Mouse (Mus musculus) embryonic facial prominence, embryonic 14.5 days (tissue): Measurements from ENCODE around the gene Ahdc1. TPM values are rescaled to one million over a fixed set of nuclear protein-coding genes. Genes with fewer than 3 reads are reported as not detected.

Source experiments
- ATAC-seq: fragments of 200-750 bp; cut with Nextera tagmentation; 2 replicates; pipeline ENCODE4 v1.8.0; 2017; ENCODE audit warnings: low read depth, moderate number of reproducible peaks, moderate TSS enrichment
- DNase-seq: peaks from one replicate; pipeline ENCODE4 v3.0.0-alpha.2; 2015; ENCODE audit warnings: low spot score
- H3K27ac ChIP-seq: fragments of 300-500 bp; sonication (generic); replicated peaks from 2 replicates; pipeline ENCODE4 v1.5.1; 2014; ENCODE audit warnings: low read depth, mild to moderate bottlenecking, low read length, moderate library complexity
- H3K27me3 ChIP-seq: fragments of 300-500 bp; sonication (generic); replicated peaks from 2 replicates; pipeline ENCODE4 v1.6.1; 2014; ENCODE audit warnings: low read length; ENCODE audit not compliant: control insufficient read depth, insufficient read depth
- H3K36me3 ChIP-seq: fragments of 300-500 bp; sonication (generic); 2 replicates; pipeline ENCODE4 v1.6.1; 2014; ENCODE audit warnings: low read length, mixed read lengths; ENCODE audit not compliant: control insufficient read depth, insufficient read depth
- H3K4me1 ChIP-seq: fragments of 300-500 bp; sonication (generic); 2 replicates; pipeline ENCODE4 v1.6.1; 2014; ENCODE audit warnings: antibody characterized with exemption, low read length; ENCODE audit not compliant: control insufficient read depth, insufficient read depth
- H3K4me2 ChIP-seq: fragments of 300-500 bp; sonication (generic); 2 replicates; pipeline ENCODE4 v1.6.1; 2014; ENCODE audit warnings: low read depth, mild to moderate bottlenecking, low read length, moderate library complexity, mixed read lengths
- H3K4me3 ChIP-seq: fragments of 300-500 bp; sonication (generic); 2 replicates; pipeline ENCODE4 v1.5.1; 2014; ENCODE audit warnings: low read depth, mild to moderate bottlenecking, low read length
- H3K9ac ChIP-seq: fragments of 300-500 bp; sonication (generic); 2 replicates; pipeline ENCODE4 v1.6.1; 2014; ENCODE audit warnings: low read depth, mild to moderate bottlenecking, low read length, moderate library complexity, mixed read lengths
- H3K9me3 ChIP-seq: fragments of 300-500 bp; sonication (generic); 2 replicates; pipeline ENCODE4 v1.6.1; 2016; ENCODE audit warnings: low read length; ENCODE audit not compliant: control insufficient read depth
- WGBS: fragments of 180-500 bp; shearing (Covaris S2); extraction: QIAGEN DNeasy Blood & Tissue Kit; methylation state at CpG from one replicate; pipeline ENCODE4 v1.1.7; 2014; 5-methylcytosine and 5-hydroxymethylcytosine counted together
- polyA plus RNA-seq: library from polyadenylated mRNA; unstranded; fragments of >200 nt; fragmentation: Nextera tagmentation; extraction: Ambion mirVana; gene quantifications from 2 replicates; pipeline ENCODE4 v1.2.1, GENCODE M21; 2014

Gene Ahdc1
- polyA plus RNA-seq, 1 experiment from 2014 or later = 11.7 TPM

GRCm38 (mm10) chr4:132972101-132972500, 39.0 kb upstream of the Ahdc1 start:
- Histone ChIP-seq H3K27me3 (peaks cover 18% of the 10 kb centered on the region; the same call in 1 of the 2 replicates), H3K27ac (no peak overlapping the region)
- 59% methylated on average over 3 of the region's 3 CpGs for WGBS

GRCm38 (mm10) chr4:132972556-132972955, 38.5 kb upstream of the Ahdc1 start:
- Histone ChIP-seq H3K4me2 (no peak overlapping the region), H3K27ac (no peak overlapping the region), H3K9me3 (no peaks in the 10 kb centered on the region), H3K9ac (no peak overlapping the region), H3K27me3 (peaks cover 23% of the 10 kb centered on the region; the same call in 1 of the 2 replicates), H3K4me3 (no peak overlapping the region), H3K4me1 (peaks cover 18% of the 10 kb centered on the region), H3K36me3 (no peaks in the 10 kb centered on the region)
- ATAC-seq (no peak), DNase-seq (no peak)
- 33% methylated on average over 2 of the region's 2 CpGs for WGBS

More at GRCm38 (mm10) chr4:132972101-132972500, 39.0 kb upstream of the Ahdc1 start:
- H3K9ac ChIP-seq = no peak overlapping the region
- ATAC-seq = no peak
- H3K4me1 ChIP-seq = peaks cover 18% of the 10 kb centered on the region
- no peak overlapping the region for H3K4me3 ChIP-seq
- no peaks in the 10 kb centered on the region for H3K36me3 ChIP-seq
- no peak overlapping the region for H3K4me2 ChIP-seq
- H3K9me3 ChIP-seq = no peaks in the 10 kb centered on the region
- no peak for DNase-seq

- Histone ChIP-seq H3K4me2 (no peak overlapping the region), H3K36me3 (no peaks in the 10 kb centered on the region), H3K27ac (no peak overlapping the region), H3K27me3 (peaks cover 23% of the 10 kb centered on the region; the same call in 1 of the 2 replicates), H3K4me3 (no peak overlapping the region), H3K9ac (no peak overlapping the region), H3K9me3 (no peaks in the 10 kb centered on the region), H3K4me1 (peaks cover 18% of the 10 kb centered on the region)
- DNase-seq = no peak
- 39% methylated on average over 8 of the region's 8 CpGs for WGBS
- no peak for ATAC-seq
Observed at GRCm38 (mm10) chr4:132973186-132973585, 37.9 kb upstream of the Ahdc1 start.

GRCm38 (mm10) chr4:132973814-132974398, 37.2 kb upstream of the Ahdc1 start, which contains the start of gene Fgr:
Fgr (plus strand) TSS chr4:132974095.
- H3K4me3 ChIP-seq = peak within 1 kb of the TSS; percentile 10
- peaks cover 15% of the 10 kb centered on the region for H3K4me1 ChIP-seq
- WGBS = 13% methylated on average over 21 of the region's 21 CpGs
- 0 out of 2 replicates have a peak within 1 kb of the TSS, but pooled peaks have one; percentile 41 for H3K9ac ChIP-seq
- peaks cover 23% of the 10 kb centered on the region; the same call in 1 of the 2 replicates for H3K27me3 ChIP-seq
- no peak within 1 kb of the TSS for H3K27ac ChIP-seq
- DNase-seq (no peak), ATAC-seq (no peak)
- peak within 1 kb of the TSS; percentile 39 for H3K4me2 ChIP-seq
- H3K9me3 ChIP-seq = no peaks in the 10 kb centered on the region
- H3K36me3 ChIP-seq = no peaks in the 10 kb centered on the region

GRCm38 (mm10) chr4:132974904-132975303, 36.2 kb upstream of the Ahdc1 start:
- 1% methylated on average over 14 of the region's 15 CpGs for WGBS
- H3K4me1 ChIP-seq = peaks cover 15% of the 10 kb centered on the region
- ATAC-seq (no peak), DNase-seq (peak; percentile 72)
- H3K9me3 ChIP-seq = no peaks in the 10 kb centered on the region
- no peak overlapping the region for H3K27ac ChIP-seq
- peak overlapping the region; percentile 10 for H3K4me3 ChIP-seq
- no peaks in the 10 kb centered on the region for H3K36me3 ChIP-seq
- peaks cover 23% of the 10 kb centered on the region; the same call in 1 of the 2 replicates for H3K27me3 ChIP-seq
- 0 out of 2 replicates have a peak overlapping the region, but pooled peaks have one; percentile 41 for H3K9ac ChIP-seq
- peak overlapping the region; percentile 39 for H3K4me2 ChIP-seq

GRCm38 (mm10) chr4:132975791-132976190, 35.3 kb upstream of the Ahdc1 start:
- H3K9me3 ChIP-seq = no peaks in the 10 kb centered on the region
- no peak for DNase-seq
- H3K36me3 ChIP-seq = no peaks in the 10 kb centered on the region
- H3K4me1 ChIP-seq = peaks cover 15% of the 10 kb centered on the region
- H3K4me3 ChIP-seq = no peak overlapping the region
- H3K9ac ChIP-seq = no peak overlapping the region
- H3K27ac ChIP-seq = no peak overlapping the region
- 58% methylated on average over 3 of the region's 3 CpGs for WGBS
- H3K27me3 ChIP-seq = peaks cover 23% of the 10 kb centered on the region; the same call in 1 of the 2 replicates
- no peak for ATAC-seq
- H3K4me2 ChIP-seq = no peak overlapping the region

GRCm38 (mm10) chr4:132976729-132977128, 34.3 kb upstream of the Ahdc1 start:
- DNase-seq (no peak), ATAC-seq (no peak)
- peaks cover 23% of the 10 kb centered on the region; the same call in 1 of the 2 replicates for H3K27me3 ChIP-seq
- no peak overlapping the region for H3K27ac ChIP-seq
- WGBS = 78% methylated on average over 6 of the region's 6 CpGs
- no peaks in the 10 kb centered on the region for H3K36me3 ChIP-seq
- no peak overlapping the region for H3K4me3 ChIP-seq
- no peak overlapping the region for H3K4me2 ChIP-seq
- H3K9me3 ChIP-seq = no peaks in the 10 kb centered on the region
- no peak overlapping the region for H3K9ac ChIP-seq
- H3K4me1 ChIP-seq = peaks cover 15% of the 10 kb centered on the region

GRCm38 (mm10) chr4:132977597-132977996, 33.5 kb upstream of the Ahdc1 start:
- no peaks in the 10 kb centered on the region for H3K9me3 ChIP-seq
- 34% methylated on average over 4 of the region's 5 CpGs for WGBS
- ATAC-seq (no peak), DNase-seq (no peak)
- H3K9ac ChIP-seq = no peak overlapping the region
- no peak overlapping the region for H3K27ac ChIP-seq
- H3K4me2 ChIP-seq = no peak overlapping the region
- H3K4me1 ChIP-seq = peaks cover 15% of the 10 kb centered on the region
- no peak overlapping the region for H3K4me3 ChIP-seq
- peaks cover 23% of the 10 kb centered on the region; the same call in 1 of the 2 replicates for H3K27me3 ChIP-seq
- H3K36me3 ChIP-seq = no peaks in the 10 kb centered on the region

GRCm38 (mm10) chr4:132979186-132979585, 31.9 kb upstream of the Ahdc1 start:
- no peaks in the 10 kb centered on the region for H3K9me3 ChIP-seq
- H3K36me3 ChIP-seq = no peaks in the 10 kb centered on the region
- peak; percentile 38 for DNase-seq
- H3K4me1 ChIP-seq = peaks cover 10% of the 10 kb centered on the region
- H3K9ac ChIP-seq = no peak overlapping the region
- H3K27ac ChIP-seq = no peak overlapping the region
- no peak for ATAC-seq
- H3K4me3 ChIP-seq = no peak overlapping the region
- WGBS = 63% methylated on average over 2 of the region's 2 CpGs
- peaks cover 18% of the 10 kb centered on the region; the same call in 1 of the 2 replicates for H3K27me3 ChIP-seq
- H3K4me2 ChIP-seq = no peak overlapping the region
